Mouse (Mus musculus): ENCODE data around the gene Raf1. TPM values are rescaled to one million over a fixed set of nuclear protein-coding genes. Genes with fewer than 3 reads are reported as not detected.

Raf1 gene
- 100 to 1,000 TPM in 1 of 2 experiments, 10 to 100 TPM in 1; 98.8 to 100 TPM for total RNA-seq (2021)

- intact Hi-C loops (cut with DNase I) = loop anchor here (2.0 to 5.0 kb wide), 4 partner anchors 20 to 74 kb away; partner anchors contain the start of gene Mkrn2
- peak; percentile 97 for DNase-seq (ENCODE audit: low spot score)
Observed at GRCm38 (mm10) chr6:115676452-115677128, at the start of gene Raf1. Gene Raf1 (minus strand): TSS chr6:115676635.

- intact Hi-C loops (cut with DNase I) = no loop called here
- DNase-seq (ENCODE audit: low spot score) = peak; percentile 4
Observed at GRCm38 (mm10) chr6:115722246-115722645, 45.8 kb upstream of the Raf1 start.

- DNase-seq (ENCODE audit: low spot score) = peak; percentile 36
- intact Hi-C loops (cut with DNase I) = loop anchor here (5.0 kb wide), 2 partner anchors 41 to 86 kb away; partner anchors contain the start of gene Raf1
Observed at GRCm38 (mm10) chr6:115717715-115718558, 41.5 kb upstream of the Raf1 start.

GRCm38 (mm10) chr6:115717101-115717652 lies 40.7 kb upstream of the Raf1 start:
- DNase-seq (ENCODE audit: low spot score) = peak; percentile 53
- intact Hi-C loops (cut with DNase I) = loop anchor here (5.0 kb wide), 2 partner anchors 40 to 85 kb away; partner anchors contain the start of gene Raf1

- DNase-seq (ENCODE audit: low spot score) = no peak
- intact Hi-C loops (cut with DNase I) = no loop called here
Observed at GRCm38 (mm10) chr6:115711261-115711660, 34.8 kb upstream of the Raf1 start.

- intact Hi-C loops (cut with DNase I) = no loop called here
- no peak for DNase-seq (ENCODE audit: low spot score)
Observed at GRCm38 (mm10) chr6:115702901-115703300, 26.5 kb upstream of the Raf1 start.

GRCm38 (mm10) chr6:115701302-115701701 lies 24.9 kb upstream of the Raf1 start:
- intact Hi-C loops (cut with DNase I) = no loop called here
- no peak for DNase-seq (ENCODE audit: low spot score)

GRCm38 (mm10) chr6:115700778-115701177 lies 24.3 kb upstream of the Raf1 start:
- no peak for DNase-seq (ENCODE audit: low spot score)
- intact Hi-C loops (cut with DNase I) = no loop called here

- intact Hi-C loops (cut with DNase I) = no loop called here
- no peak for DNase-seq (ENCODE audit: low spot score)
Observed at GRCm38 (mm10) chr6:115698699-115699098, 22.3 kb upstream of the Raf1 start.

- no peak for DNase-seq (ENCODE audit: low spot score)
- intact Hi-C loops (cut with DNase I) = loop anchor here (2.0 kb wide), 1 partner anchor 21 kb away; the partner anchor contains the start of gene Raf1
Observed at GRCm38 (mm10) chr6:115697739-115698558, 21.5 kb upstream of the Raf1 start.

- DNase-seq (ENCODE audit: low spot score) = no peak
- intact Hi-C loops (cut with DNase I) = loop anchor here (2.0 kb wide), 1 partner anchor 20 kb away; the partner anchor contains the start of gene Raf1
Observed at GRCm38 (mm10) chr6:115696707-115697215, 20.3 kb upstream of the Raf1 start.

GRCm38 (mm10) chr6:115695124-115695523 lies 18.7 kb upstream of the Raf1 start:
- DNase-seq (ENCODE audit: low spot score) = no peak

GRCm38 (mm10) chr6:115694441-115694842 lies 18.0 kb upstream of the Raf1 start:
- intact Hi-C loops (cut with DNase I) = no loop called here
- DNase-seq (ENCODE audit: low spot score) = peak; percentile 25

More at GRCm38 (mm10) chr6:115695124-115695523, 18.7 kb upstream of the Raf1 start:
- intact Hi-C loops (cut with DNase I) = no loop called here

GRCm38 (mm10) chr6:115692963-115693730 lies 16.7 kb upstream of the Raf1 start:
- no peak for DNase-seq (ENCODE audit: low spot score)
- intact Hi-C loops (cut with DNase I) = no loop called here

- intact Hi-C loops (cut with DNase I) = no loop called here
- DNase-seq (ENCODE audit: low spot score) = no peak
Observed at GRCm38 (mm10) chr6:115692163-115692950, 15.9 kb upstream of the Raf1 start.

- intact Hi-C loops (cut with DNase I) = no loop called here
- DNase-seq (ENCODE audit: low spot score) = no peak
Observed at GRCm38 (mm10) chr6:115690105-115690504, 13.7 kb upstream of the Raf1 start.

- DNase-seq (ENCODE audit: low spot score) = no peak
- intact Hi-C loops (cut with DNase I) = no loop called here
Observed at GRCm38 (mm10) chr6:115688589-115688988, 12.2 kb upstream of the Raf1 start.

GRCm38 (mm10) chr6:115687753-115688152 lies 11.3 kb upstream of the Raf1 start:
- intact Hi-C loops (cut with DNase I) = no loop called here
- DNase-seq (ENCODE audit: low spot score) = no peak

All from heart, postnatal 25 days (tissue).